Mouse (Mus musculus) midbrain, postnatal 0 days (tissue): ENCODE measurements around the gene Sfn. TPM values are rescaled to one million over a fixed set of nuclear protein-coding genes. Genes with fewer than 3 reads are reported as not detected.

Experiments
- ATAC-seq: fragments of 200-750 bp; cut with Nextera tagmentation; 2 replicates; pipeline ENCODE4 v1.8.0; 2017; ENCODE audit warnings: moderate number of reproducible peaks, mild to moderate bottlenecking, moderate TSS enrichment, moderate library complexity; ENCODE audit not compliant: low FRiP score
- DNase-seq: peaks from one replicate; pipeline ENCODE4 v3.0.0-alpha.2; 2015; ENCODE audit warnings: low spot score
- H3K27ac ChIP-seq: fragments of 300-500 bp; sonication (generic); 2 replicates; pipeline ENCODE4 v1.5.1; 2014; ENCODE audit warnings: low read depth, mild to moderate bottlenecking, low read length, mixed read lengths
- H3K27me3 ChIP-seq: fragments of 300-500 bp; sonication (generic); 2 replicates; pipeline ENCODE4 v1.6.1; 2014; ENCODE audit warnings: low read length, control low read depth, mixed read lengths; ENCODE audit not compliant: insufficient read depth
- H3K36me3 ChIP-seq: fragments of 300-500 bp; sonication (generic); 2 replicates; pipeline ENCODE4 v1.6.1; 2014; ENCODE audit warnings: low read length, control low read depth, mixed read lengths; ENCODE audit not compliant: insufficient read depth
- H3K4me1 ChIP-seq: fragments of 300-500 bp; sonication (generic); 2 replicates; pipeline ENCODE4 v1.6.1; 2014; ENCODE audit warnings: mild to moderate bottlenecking, control low read depth, antibody characterized with exemption, low read length, mixed read lengths; ENCODE audit not compliant: insufficient read depth
- H3K4me2 ChIP-seq: fragments of 300-500 bp; sonication (generic); 2 replicates; pipeline ENCODE4 v1.6.1; 2014; ENCODE audit warnings: low read depth, mild to moderate bottlenecking, low read length, mixed read lengths; ENCODE audit not compliant: poor library complexity, severe bottlenecking
- H3K4me3 ChIP-seq: fragments of 300-500 bp; sonication (generic); 2 replicates; pipeline ENCODE4 v1.5.1; 2014; ENCODE audit warnings: low read depth, mild to moderate bottlenecking, low read length, moderate library complexity
- H3K9ac ChIP-seq: fragments of 300-500 bp; sonication (generic); replicated peaks from 2 replicates; pipeline ENCODE4 v1.6.1; 2014; ENCODE audit warnings: mild to moderate bottlenecking, low read length, moderate library complexity, mixed read lengths; ENCODE audit not compliant: poor library complexity, severe bottlenecking
- H3K9me3 ChIP-seq: fragments of 300-500 bp; sonication (generic); 2 replicates; pipeline ENCODE4 v1.6.1; 2016; ENCODE audit warnings: low read length, control low read depth
- CTCF ChIP-seq: IDR thresholded peaks from 2 replicates; pipeline ENCODE4 v1.5.1; 2016; ENCODE audit warnings: antibody characterized with exemption, mild to moderate bottlenecking
- WGBS: fragments of 180-500 bp; shearing (Covaris S2); extraction: QIAGEN DNeasy Blood & Tissue Kit; methylation state at CpG from one replicate; pipeline ENCODE4 v1.1.7; 2014; 5-methylcytosine and 5-hydroxymethylcytosine counted together
- polyA plus RNA-seq: library from polyadenylated mRNA; unstranded; fragments of >200 nt; fragmentation: Nextera tagmentation; extraction: Ambion mirVana; gene quantifications from 2 replicates; pipeline ENCODE4 v1.2.1, GENCODE M21; 2015
- total RNA-seq: library from RNA; depleted of rRNA; stranded (reverse); fragments of >200 nt; gene quantifications from 2 replicates; pipeline ENCODE4 v1.2.3, GENCODE M21; 2014

Sfn gene
- total and polyA plus RNA-seq, 2 experiments from 2014 or later: 0.86 to 2.0 TPM

DNA sequence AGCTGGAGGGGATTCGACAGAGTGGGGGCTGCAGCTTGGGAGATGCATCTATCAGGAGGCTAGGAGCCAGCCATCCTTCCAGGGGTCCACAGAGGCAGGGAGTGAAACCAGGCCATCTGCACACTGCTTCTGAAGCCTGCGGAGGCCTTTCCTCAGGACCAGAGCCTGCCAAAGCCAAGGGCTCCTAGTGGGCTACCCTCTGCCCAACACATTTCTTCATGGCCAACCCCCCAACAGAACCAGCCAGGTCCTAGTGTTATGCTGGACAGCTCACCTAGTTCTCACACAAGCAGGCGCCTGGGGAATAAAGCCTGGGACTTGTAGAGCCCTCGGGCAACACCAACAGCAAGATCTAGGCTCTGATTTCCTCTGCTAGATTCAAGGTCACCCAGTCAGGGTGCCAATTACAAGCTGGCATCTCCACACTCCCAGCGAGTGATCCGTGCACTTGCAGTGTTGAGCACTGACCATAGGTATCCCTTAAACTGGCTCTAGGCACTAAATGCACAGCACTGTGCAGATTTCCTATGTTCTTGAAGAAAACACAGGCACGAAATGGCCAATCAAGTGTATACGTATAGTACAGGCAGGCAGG lies 28.5 kb upstream of the Sfn start:
- 94% methylated on average over 8 of the region's 8 CpGs for WGBS
- Histone ChIP-seq H3K4me1 (peaks cover 14% of the 10 kb centered on the region), H3K9ac (no peak overlapping the region), H3K9me3 (no peaks in the 10 kb centered on the region), H3K27ac (no peak overlapping the region), H3K4me2 (no peak overlapping the region), H3K36me3 (peaks cover 15% of the 10 kb centered on the region), H3K4me3 (no peak overlapping the region), H3K27me3 (no peaks in the 10 kb centered on the region)
- no peak for TF ChIP-seq CTCF
- ATAC-seq (no peak), DNase-seq (no peak)

- H3K4me3 ChIP-seq: no peak overlapping the region
- H3K9ac ChIP-seq: no peak overlapping the region
- H3K36me3 ChIP-seq: peaks cover 25% of the 10 kb centered on the region
- H3K9me3 ChIP-seq: no peaks in the 10 kb centered on the region
- ATAC-seq (no peak), DNase-seq (no peak)
- H3K27ac ChIP-seq: no peak overlapping the region
- no peak overlapping the region for H3K4me2 ChIP-seq
- 84% methylated on average over 7 of the region's 7 CpGs for WGBS
- TF ChIP-seq CTCF: no peak
- H3K4me1 ChIP-seq: peaks cover 14% of the 10 kb centered on the region
- H3K27me3 ChIP-seq: no peaks in the 10 kb centered on the region
These were observed 27.2 kb upstream of the Sfn start for GRCm38 (mm10) chr4:133629191-133629590.

DNA sequence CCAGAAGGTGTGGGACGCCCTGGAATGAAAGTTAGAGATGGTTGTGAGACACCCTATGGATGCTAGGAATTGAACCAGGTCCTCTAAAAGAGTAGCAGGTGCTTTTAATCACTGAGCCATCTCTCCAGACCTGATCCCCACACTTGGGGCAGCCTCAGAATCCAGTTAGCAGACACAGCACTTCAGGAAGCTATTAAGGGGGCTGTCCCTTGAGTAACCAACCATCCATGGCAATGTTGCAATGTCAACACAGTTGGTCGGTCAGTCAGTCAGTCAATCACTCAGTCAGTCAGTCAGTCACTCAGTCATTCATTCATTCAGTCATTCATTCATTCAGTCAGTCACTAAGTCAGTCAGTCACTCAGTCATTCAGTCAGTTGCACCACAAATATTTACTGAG lies 26.5 kb upstream of the Sfn start:
- Histone ChIP-seq H3K9me3 (no peaks in the 10 kb centered on the region), H3K9ac (no peak overlapping the region), H3K27ac (no peak overlapping the region), H3K4me1 (peaks cover 14% of the 10 kb centered on the region), H3K4me3 (no peak overlapping the region), H3K27me3 (no peaks in the 10 kb centered on the region), H3K36me3 (peaks cover 26% of the 10 kb centered on the region), H3K4me2 (no peak overlapping the region)
- DNase-seq: no peak
- ATAC-seq: no peak
- WGBS: 85% methylated on average over 2 of the region's 2 CpGs
- TF ChIP-seq CTCF: no peak

- Histone ChIP-seq H3K9me3 (no peaks in the 10 kb centered on the region), H3K27ac (no peak overlapping the region), H3K9ac (no peak overlapping the region), H3K27me3 (no peaks in the 10 kb centered on the region), H3K4me2 (no peak overlapping the region), H3K4me1 (peaks cover 9% of the 10 kb centered on the region), H3K4me3 (no peak overlapping the region), H3K36me3 (peaks cover 29% of the 10 kb centered on the region)
- DNase-seq (no peak), ATAC-seq (no peak)
- TF ChIP-seq CTCF: no peak
- WGBS: 95% methylated on average over 14 of the region's 14 CpGs
These were observed 25.1 kb upstream of the Sfn start for GRCm38 (mm10) chr4:133627039-133627438.

DNA sequence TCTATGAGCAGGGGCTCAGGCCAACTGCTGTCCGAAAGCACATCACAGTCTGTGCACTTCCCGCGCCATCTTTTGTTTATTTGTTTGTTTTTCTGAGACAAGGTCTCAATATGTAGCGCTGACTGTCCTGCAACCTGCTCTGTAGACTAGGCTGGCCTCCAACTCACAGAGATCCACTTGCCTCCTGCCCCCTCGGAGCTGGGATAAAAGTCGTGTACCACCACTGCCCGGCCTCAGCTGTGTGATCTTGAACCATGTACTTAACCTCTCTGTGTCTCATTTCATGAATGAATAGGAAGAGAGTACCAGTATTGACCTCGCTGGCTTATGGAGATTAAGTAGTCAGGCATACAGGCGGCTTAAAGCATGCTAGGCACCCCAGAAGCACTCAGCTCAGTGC lies 24.7 kb upstream of the Sfn start:
- no peak for TF ChIP-seq CTCF
- no peaks in the 10 kb centered on the region for H3K9me3 ChIP-seq

DNA sequence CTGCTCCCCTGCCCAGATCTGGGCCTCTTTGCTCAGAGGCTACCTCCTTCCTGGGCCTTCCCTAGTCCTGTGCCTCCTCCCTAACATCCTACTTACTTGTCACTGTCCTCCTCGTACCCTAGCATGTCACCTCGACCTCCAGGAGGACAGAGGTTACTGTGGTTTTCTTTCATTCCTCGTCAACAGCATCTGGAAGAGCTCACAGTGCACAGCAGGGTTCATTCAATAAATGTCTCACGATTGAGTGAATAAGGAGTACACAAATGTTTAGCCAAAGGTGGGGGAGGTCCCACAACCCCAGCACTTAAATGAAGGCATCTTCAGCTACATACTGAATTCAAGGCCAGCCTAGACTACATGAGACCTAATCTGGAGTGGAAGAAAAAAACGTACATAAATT lies 24.3 kb upstream of the Sfn start:
- DNase-seq (no peak), ATAC-seq (no peak)
- no peaks in the 10 kb centered on the region for H3K27me3 ChIP-seq
- H3K27ac ChIP-seq: no peak overlapping the region
- H3K4me3 ChIP-seq: no peak overlapping the region
- no peaks in the 10 kb centered on the region for H3K9me3 ChIP-seq
- no peak for TF ChIP-seq CTCF
- WGBS: 38% methylated on average over 5 of the region's 5 CpGs
- no peak overlapping the region for H3K4me2 ChIP-seq
- peaks cover 29% of the 10 kb centered on the region for H3K36me3 ChIP-seq
- peaks cover 3% of the 10 kb centered on the region for H3K4me1 ChIP-seq
- H3K9ac ChIP-seq: no peak overlapping the region

More for the DNA sequence above, 24.7 kb upstream of the Sfn start:
- Histone ChIP-seq H3K4me1 (peaks cover 7% of the 10 kb centered on the region), H3K36me3 (peaks cover 29% of the 10 kb centered on the region), H3K27ac (no peak overlapping the region), H3K4me3 (no peak overlapping the region), H3K27me3 (no peaks in the 10 kb centered on the region), H3K4me2 (no peak overlapping the region), H3K9ac (no peak overlapping the region)
- no peak for DNase-seq
- ATAC-seq: no peak
- 83% methylated on average over 9 of the region's 9 CpGs for WGBS
